Mouse (Mus musculus): ENCODE data around the gene Kif16b.

GRCm38 (mm10) chr2:142604762-142605161 is 296.6 kb downstream of the Kif16b start:
- no peak for TF ChIP-seq POLR2A (IDR thresholded peaks at IDR 0.05; ENCODE audit: extremely low read depth, insufficient read depth, low read length)
- peak; percentile 27 for TF ChIP-seq CTCF (IDR thresholded peaks at IDR 0.05; ENCODE audit: low read depth, low read length)

All from liver, adult 2 months (tissue).